Mouse (Mus musculus) erythroblast, embryonic 14.5 days (primary cell): Measurements from ENCODE around the gene Barx2.

ENCODE experiments used
- GATA1 ChIP-seq: IDR thresholded peaks from 2 replicates; pipeline ENCODE4 v1.6.1; 2012; ENCODE audit warnings: low read length, inconsistent platforms, mixed read lengths
- TAL1 ChIP-seq: IDR thresholded peaks from 3 replicates; pipeline ENCODE4 v1.6.1; 2012; ENCODE audit warnings: low read length, inconsistent platforms, mixed read lengths

DNA sequence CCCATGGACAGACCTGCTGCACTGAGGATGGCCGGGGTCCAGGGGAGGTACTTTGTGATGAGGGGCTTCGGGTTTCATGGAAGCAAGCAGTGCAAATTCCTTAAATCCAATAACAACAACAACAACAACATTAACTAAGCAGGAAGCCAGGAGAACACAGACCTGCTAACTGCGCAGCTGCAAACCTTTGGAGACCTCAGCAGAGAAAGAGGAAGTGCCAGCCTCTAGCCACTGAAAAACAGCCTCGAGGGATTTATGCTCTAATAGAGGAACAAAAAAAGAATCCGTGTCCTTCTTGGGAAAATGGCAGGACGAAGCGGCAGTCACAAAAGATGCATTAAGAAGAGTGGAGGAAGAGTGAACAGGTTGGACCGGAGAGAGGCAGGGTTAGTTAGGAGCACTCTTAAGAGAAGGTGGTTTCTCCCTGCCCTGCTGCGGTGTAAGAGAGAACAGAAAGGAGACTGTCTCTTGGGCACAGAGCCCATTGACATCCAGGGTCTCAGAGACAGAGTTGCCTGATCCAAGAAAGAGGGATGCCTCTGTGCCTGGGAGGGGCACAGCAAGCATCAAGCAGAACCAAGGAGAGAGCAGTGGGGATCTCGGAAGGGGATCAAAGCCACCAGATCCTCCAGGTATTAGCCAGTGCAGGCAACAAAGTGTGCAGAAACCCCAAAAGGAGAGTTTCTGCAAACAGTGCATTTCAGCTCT is 72.0 kb downstream of the Barx2 start:
- no peak for TF ChIP-seq GATA1
- no peak for TF ChIP-seq TAL1
